Mouse (Mus musculus): Measurements from ENCODE around the gene Tle3. TPM values are rescaled to one million over a fixed set of nuclear protein-coding genes. Genes with fewer than 3 reads are reported as not detected.

The Tle3 gene
- polyA plus RNA-seq, 1 experiment = 67.0 TPM

DNA sequence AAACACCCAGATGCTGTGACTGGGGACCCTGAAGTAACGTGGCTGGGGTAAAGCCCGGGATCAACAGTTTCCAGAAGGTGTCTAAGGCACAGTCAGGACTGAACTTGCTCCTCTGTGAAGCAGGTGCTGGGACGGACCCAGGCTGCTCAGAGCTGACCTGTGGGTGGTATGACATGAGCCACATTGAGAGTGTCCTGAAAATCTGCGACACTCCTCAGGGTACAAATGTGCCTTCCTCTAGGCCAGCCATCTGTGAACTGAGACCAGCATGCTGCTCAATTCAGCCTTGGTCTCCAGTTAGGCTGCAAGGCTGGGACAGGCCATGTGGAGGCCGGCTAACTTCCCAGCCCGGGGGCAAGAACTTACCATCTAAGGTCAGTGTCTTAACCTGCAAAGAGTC, 27.5 kb upstream of the Tle3 start:
- WGBS = 86% methylated on average over 6 of the region's 6 CpGs
- H3K4me1 ChIP-seq (ENCODE audit: control insufficient read depth, insufficient read depth, low read length) = peaks cover 1% of the 10 kb centered on the region; the same call in 1 of the 2 replicates
- H3K4me3 ChIP-seq (replicated peaks; ENCODE audit: control insufficient read depth, low read depth, low read length) = no peak overlapping the region
- TF ChIP-seq CTCF (IDR thresholded peaks at IDR 0.05; ENCODE audit: control insufficient read depth, insufficient read depth, low read length) (no peak), POLR2A (IDR thresholded peaks at IDR 0.05; ENCODE audit: borderline replicate concordance, control insufficient read depth, low read depth, low read length) (no peak)
- no peak overlapping the region for H3K27ac ChIP-seq (ENCODE audit: control insufficient read depth, insufficient read depth, low read depth, low read length, poor library complexity)

DNA sequence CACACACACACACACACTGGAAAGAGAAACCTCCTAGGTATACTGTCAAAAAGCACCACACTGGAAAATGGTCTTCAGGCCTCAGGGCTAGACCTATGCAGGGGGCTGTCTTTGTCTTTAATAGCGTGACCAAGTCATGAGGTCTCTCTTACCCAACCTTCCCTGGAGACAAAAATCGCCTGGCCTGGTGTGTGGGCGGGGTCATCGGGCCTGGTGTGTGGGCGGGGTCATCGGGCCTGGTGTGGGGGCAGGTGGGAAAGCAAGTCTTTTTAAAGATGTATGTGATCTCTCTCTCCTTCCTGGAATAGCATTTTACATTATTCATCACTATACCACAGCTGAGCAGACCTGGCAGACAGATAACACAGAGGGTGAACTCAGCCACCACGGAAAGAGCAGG, 25.2 kb upstream of the Tle3 start:
- TF ChIP-seq CTCF (IDR thresholded peaks at IDR 0.05; ENCODE audit: control insufficient read depth, insufficient read depth, low read length) = no peak
- no peak for TF ChIP-seq POLR2A (IDR thresholded peaks at IDR 0.05; ENCODE audit: borderline replicate concordance, control insufficient read depth, low read depth, low read length)
- H3K27ac ChIP-seq (ENCODE audit: control insufficient read depth, insufficient read depth, low read depth, low read length, poor library complexity) = no peak overlapping the region
- WGBS = 27% methylated on average over 7 of the region's 7 CpGs
- H3K4me1 ChIP-seq (ENCODE audit: control insufficient read depth, insufficient read depth, low read length) = peaks cover 3% of the 10 kb centered on the region; the same call in 1 of the 2 replicates
- H3K4me3 ChIP-seq (replicated peaks; ENCODE audit: control insufficient read depth, low read depth, low read length) = no peak overlapping the region

DNA sequence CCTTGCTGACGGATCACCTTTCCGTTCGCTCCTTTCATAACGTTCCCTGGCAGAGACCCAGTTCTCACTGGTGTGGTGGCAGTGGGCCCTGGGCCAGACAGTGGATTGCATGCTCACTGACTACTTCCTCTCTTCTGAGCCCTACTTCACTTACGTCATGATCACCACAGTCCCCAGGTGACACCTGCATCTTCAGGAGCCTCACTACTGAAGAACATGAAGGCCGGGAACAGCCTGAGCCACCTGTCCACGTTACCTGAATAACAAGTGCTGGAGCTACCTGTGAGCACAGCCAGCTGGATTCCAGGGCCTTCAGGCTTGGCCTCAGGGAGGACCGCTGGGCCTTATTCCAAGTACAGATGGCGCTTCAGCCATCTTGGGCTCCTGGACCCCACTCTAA, 24.1 kb upstream of the Tle3 start:
- no peak for TF ChIP-seq POLR2A (IDR thresholded peaks at IDR 0.05; ENCODE audit: borderline replicate concordance, control insufficient read depth, low read depth, low read length)
- TF ChIP-seq CTCF (IDR thresholded peaks at IDR 0.05; ENCODE audit: control insufficient read depth, insufficient read depth, low read length) = no peak
- H3K4me3 ChIP-seq (replicated peaks; ENCODE audit: control insufficient read depth, low read depth, low read length) = no peak overlapping the region
- H3K4me1 ChIP-seq (ENCODE audit: control insufficient read depth, insufficient read depth, low read length) = peaks cover 3% of the 10 kb centered on the region; the same call in 1 of the 2 replicates
- no peak overlapping the region for H3K27ac ChIP-seq (ENCODE audit: control insufficient read depth, insufficient read depth, low read depth, low read length, poor library complexity)
- WGBS = 28% methylated on average over 9 of the region's 9 CpGs

DNA sequence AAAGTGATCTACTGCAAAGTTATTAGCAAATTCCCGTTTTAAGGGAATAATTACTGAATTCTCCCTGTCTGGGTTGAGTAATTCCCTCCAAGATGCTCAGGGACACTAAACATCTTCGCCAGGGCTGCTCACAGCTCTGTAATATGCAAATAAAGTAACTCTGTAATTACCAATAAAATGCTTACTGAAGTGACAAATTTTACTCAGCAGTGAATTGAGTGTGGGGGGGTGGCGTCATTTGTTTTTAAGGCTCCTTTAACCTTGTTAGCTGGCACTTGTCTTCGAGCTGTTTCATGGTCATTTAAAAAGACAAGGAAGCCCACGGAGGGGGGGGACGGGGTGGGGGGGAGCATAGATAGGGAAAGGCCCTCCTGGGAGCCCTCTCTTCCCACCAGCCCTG, 23.6 kb upstream of the Tle3 start:
- Histone ChIP-seq H3K4me1 (ENCODE audit: control insufficient read depth, insufficient read depth, low read length) (peaks cover 3% of the 10 kb centered on the region; the same call in 1 of the 2 replicates), H3K4me3 (replicated peaks; ENCODE audit: control insufficient read depth, low read depth, low read length) (no peak overlapping the region), H3K27ac (ENCODE audit: control insufficient read depth, insufficient read depth, low read depth, low read length, poor library complexity) (no peak overlapping the region)
- WGBS = 67% methylated on average over 6 of the region's 6 CpGs
- no peak for TF ChIP-seq POLR2A (IDR thresholded peaks at IDR 0.05; ENCODE audit: borderline replicate concordance, control insufficient read depth, low read depth, low read length)
- TF ChIP-seq CTCF (IDR thresholded peaks at IDR 0.05; ENCODE audit: control insufficient read depth, insufficient read depth, low read length) = no peak

DNA sequence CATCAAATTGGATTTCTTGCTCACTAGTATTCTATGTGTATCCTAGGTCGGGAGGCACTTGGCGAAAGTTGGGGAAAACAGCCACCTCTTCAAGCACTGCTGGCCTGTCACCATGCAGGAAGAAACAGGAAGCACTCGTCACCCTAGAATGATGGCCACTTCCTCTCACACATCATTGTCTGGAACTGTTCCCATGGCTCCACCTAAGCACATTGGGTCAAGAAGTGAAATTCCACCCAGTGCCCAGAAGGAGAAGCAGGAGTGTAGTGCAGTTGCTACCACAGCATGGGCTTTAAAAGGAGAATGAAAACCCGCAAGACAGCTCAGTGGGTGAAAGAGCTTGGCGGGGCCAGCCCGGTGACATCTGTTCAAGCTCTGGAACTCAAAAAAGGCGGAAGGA, 22.5 kb upstream of the Tle3 start:
- Histone ChIP-seq H3K4me3 (replicated peaks; ENCODE audit: control insufficient read depth, low read depth, low read length) (no peak overlapping the region), H3K4me1 (ENCODE audit: control insufficient read depth, insufficient read depth, low read length) (peaks cover 3% of the 10 kb centered on the region; the same call in 1 of the 2 replicates), H3K27ac (ENCODE audit: control insufficient read depth, insufficient read depth, low read depth, low read length, poor library complexity) (no peak overlapping the region)
- TF ChIP-seq POLR2A (IDR thresholded peaks at IDR 0.05; ENCODE audit: borderline replicate concordance, control insufficient read depth, low read depth, low read length) (no peak), CTCF (IDR thresholded peaks at IDR 0.05; ENCODE audit: control insufficient read depth, insufficient read depth, low read length) (no peak)
- WGBS = 5% methylated on average over 7 of the region's 7 CpGs

DNA sequence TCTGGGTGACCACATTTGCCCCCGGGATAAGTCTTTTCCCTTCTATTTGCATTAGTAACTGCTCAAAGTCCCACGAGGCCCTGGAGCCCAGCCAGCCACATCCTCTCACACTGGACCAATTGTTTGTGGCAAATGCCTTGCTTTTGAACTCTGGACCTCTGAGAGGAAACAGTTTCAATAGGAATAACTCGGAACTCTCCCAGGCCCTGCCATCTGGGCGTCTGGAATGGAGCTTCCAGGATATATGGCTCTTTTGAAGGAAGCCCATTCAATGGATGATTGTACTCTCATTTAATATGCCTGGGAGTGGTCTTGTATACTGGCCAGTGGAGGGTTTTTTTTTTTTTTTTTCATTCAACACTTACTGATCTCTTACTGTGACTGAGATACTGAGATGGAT, 21.0 kb upstream of the Tle3 start:
- 32% methylated on average over 4 of the region's 4 CpGs for WGBS
- no peak for TF ChIP-seq POLR2A (IDR thresholded peaks at IDR 0.05; ENCODE audit: borderline replicate concordance, control insufficient read depth, low read depth, low read length)
- no peak for TF ChIP-seq CTCF (IDR thresholded peaks at IDR 0.05; ENCODE audit: control insufficient read depth, insufficient read depth, low read length)
- H3K4me1 ChIP-seq (ENCODE audit: control insufficient read depth, insufficient read depth, low read length) = peaks cover 3% of the 10 kb centered on the region; the same call in 1 of the 2 replicates
- H3K27ac ChIP-seq (ENCODE audit: control insufficient read depth, insufficient read depth, low read depth, low read length, poor library complexity) = no peak overlapping the region
- no peak overlapping the region for H3K4me3 ChIP-seq (replicated peaks; ENCODE audit: control insufficient read depth, low read depth, low read length)

DNA sequence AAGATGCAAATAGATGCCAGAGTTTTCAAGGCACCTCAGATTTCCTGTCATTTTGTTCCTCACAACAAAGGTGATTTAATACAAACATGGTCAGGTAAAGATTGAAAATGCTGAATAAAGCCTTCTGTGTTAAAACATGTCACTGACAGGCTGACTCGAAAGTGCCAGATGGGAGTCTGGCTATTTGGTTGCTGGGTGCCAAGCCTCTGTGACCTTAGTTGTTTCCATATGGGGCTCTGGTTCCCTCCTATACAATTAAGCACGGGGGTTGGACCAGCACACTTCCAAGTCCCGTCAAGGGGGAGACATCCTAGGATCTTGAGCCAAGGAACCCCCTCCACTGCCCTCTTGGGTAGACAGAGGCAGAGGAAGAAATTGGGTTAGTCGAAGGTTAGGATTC, 13.2 kb upstream of the Tle3 start:
- H3K27ac ChIP-seq (ENCODE audit: control insufficient read depth, insufficient read depth, low read depth, low read length, poor library complexity) = no peak overlapping the region
- peaks cover 6% of the 10 kb centered on the region for H3K4me1 ChIP-seq (ENCODE audit: control insufficient read depth, insufficient read depth, low read length)
- H3K4me3 ChIP-seq (replicated peaks; ENCODE audit: control insufficient read depth, low read depth, low read length) = no peak overlapping the region
- no peak for TF ChIP-seq CTCF (IDR thresholded peaks at IDR 0.05; ENCODE audit: control insufficient read depth, insufficient read depth, low read length)
- no peak for TF ChIP-seq POLR2A (IDR thresholded peaks at IDR 0.05; ENCODE audit: borderline replicate concordance, control insufficient read depth, low read depth, low read length)
- WGBS = 79% methylated on average over 4 of the region's 4 CpGs

DNA sequence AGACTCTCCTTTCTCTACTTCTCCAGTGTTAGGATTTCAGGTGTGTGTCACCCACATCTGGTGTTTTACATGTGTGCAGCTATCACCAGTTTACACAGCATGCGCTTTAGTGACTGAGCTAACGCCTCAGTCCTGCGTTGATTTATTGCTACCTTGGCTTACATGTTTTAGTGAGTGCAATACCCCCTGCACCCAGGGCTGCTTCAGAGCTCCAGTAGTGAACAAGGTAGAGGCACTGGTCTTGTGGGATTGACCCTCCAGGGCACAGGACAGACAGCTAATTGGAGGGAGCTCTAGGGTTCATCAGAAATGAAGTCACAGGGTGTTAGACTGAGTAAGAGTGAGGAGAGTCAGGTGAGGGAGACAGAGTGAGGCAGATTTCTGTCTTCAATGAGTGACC, 12.4 kb upstream of the Tle3 start:
- Histone ChIP-seq H3K4me1 (ENCODE audit: control insufficient read depth, insufficient read depth, low read length) (peaks cover 6% of the 10 kb centered on the region), H3K27ac (ENCODE audit: control insufficient read depth, insufficient read depth, low read depth, low read length, poor library complexity) (no peak overlapping the region), H3K4me3 (replicated peaks; ENCODE audit: control insufficient read depth, low read depth, low read length) (no peak overlapping the region)
- no peak for TF ChIP-seq CTCF (IDR thresholded peaks at IDR 0.05; ENCODE audit: control insufficient read depth, insufficient read depth, low read length)
- TF ChIP-seq POLR2A (IDR thresholded peaks at IDR 0.05; ENCODE audit: borderline replicate concordance, control insufficient read depth, low read depth, low read length) = no peak
- 92% methylated on average over 3 of the region's 3 CpGs for WGBS

DNA sequence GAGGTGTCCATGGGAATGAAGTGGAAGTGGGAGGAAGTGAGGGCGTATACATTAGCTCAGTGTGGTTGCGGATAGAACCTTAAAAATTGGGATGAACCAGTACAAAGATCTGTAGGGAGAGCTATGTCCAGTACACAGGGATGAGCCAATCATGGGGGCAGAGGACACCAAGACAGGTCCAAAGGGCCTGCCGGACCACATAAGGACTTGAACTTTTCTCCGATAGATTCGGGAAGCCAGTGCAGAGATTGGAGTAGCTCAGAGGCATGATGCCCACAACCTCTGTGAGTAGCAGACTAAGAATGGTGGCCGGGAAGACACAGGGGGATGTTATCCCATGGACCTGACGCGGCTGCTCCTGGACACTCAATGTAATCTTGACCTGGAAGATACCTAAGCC, 12.0 kb upstream of the Tle3 start:
- no peak for TF ChIP-seq POLR2A (IDR thresholded peaks at IDR 0.05; ENCODE audit: borderline replicate concordance, control insufficient read depth, low read depth, low read length)
- no peak for TF ChIP-seq CTCF (IDR thresholded peaks at IDR 0.05; ENCODE audit: control insufficient read depth, insufficient read depth, low read length)
- Histone ChIP-seq H3K27ac (ENCODE audit: control insufficient read depth, insufficient read depth, low read depth, low read length, poor library complexity) (no peak overlapping the region), H3K4me1 (ENCODE audit: control insufficient read depth, insufficient read depth, low read length) (peaks cover 6% of the 10 kb centered on the region), H3K4me3 (replicated peaks; ENCODE audit: control insufficient read depth, low read depth, low read length) (no peak overlapping the region)
- 87% methylated on average over 8 of the region's 8 CpGs for WGBS

Measured in bone marrow, adult 2 months (tissue).